Mouse (Mus musculus): ENCODE data around the gene Txnip. TPM values are rescaled to one million over a fixed set of nuclear protein-coding genes. Genes with fewer than 3 reads are reported as not detected.
A peak's percentile ranks its signal among the peaks of the same experiment; 100 is the strongest.

Txnip gene
- polyA plus RNA-seq, 1 experiment from 2014 or later: 53.0 TPM

DNA sequence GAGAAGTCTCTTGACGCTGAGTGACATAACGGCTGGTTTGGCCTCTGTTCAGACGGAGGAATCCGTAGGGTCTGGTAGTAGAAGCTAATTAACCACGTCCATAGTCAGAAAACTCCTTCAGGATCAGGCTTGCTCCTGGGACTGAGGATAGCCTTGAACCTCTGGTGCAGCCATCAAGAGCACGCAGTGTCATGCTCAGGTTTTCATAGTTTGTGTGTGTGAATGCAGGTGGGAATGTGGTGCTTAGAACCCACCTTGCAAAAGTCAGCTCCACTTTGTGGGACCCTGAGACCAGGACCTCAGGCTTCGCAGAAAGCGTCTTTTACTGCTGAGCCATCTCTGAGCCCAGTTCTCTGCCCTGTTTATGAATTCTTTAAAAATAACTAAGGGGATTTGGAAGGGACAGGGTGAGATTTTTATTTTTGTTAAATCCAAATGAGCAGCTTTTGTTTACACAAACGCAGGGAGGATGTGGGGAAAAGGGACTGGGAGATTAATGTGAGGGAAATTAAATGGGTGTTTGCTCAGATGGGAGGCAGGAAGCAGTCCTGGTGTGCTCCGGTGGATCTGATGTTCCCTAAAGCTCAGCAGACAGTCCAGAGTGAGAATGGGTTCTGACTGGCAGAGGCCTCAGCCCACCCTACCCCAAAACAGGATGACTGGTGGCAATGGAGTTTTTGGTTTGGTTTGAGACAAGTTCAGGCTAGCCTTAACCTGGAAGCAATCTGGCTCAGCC lies 4.4 kb downstream of the Txnip start:
- ATAC-seq (ENCODE audit: low FRiP score, low read depth): no peak
- Histone ChIP-seq H3K9ac (no peak overlapping the region), H3K4me3 (no peak overlapping the region), H3K4me1 (replicated peaks) (peaks cover 39% of the 10 kb centered on the region), H3K27ac (replicated peaks) (peak overlapping the region; percentile 38; the same call in 1 of the 2 replicates), H3K4me2 (0 out of 2 replicates have a peak overlapping the region, but pooled peaks have one; percentile 14), H3K36me3 (peaks cover 12% of the 10 kb centered on the region; the same call in 1 of the 2 replicates), H3K9me3 (no peaks in the 10 kb centered on the region), H3K27me3 (no peaks in the 10 kb centered on the region)
- WGBS: 51% methylated on average over 10 of the region's 10 CpGs

DNA sequence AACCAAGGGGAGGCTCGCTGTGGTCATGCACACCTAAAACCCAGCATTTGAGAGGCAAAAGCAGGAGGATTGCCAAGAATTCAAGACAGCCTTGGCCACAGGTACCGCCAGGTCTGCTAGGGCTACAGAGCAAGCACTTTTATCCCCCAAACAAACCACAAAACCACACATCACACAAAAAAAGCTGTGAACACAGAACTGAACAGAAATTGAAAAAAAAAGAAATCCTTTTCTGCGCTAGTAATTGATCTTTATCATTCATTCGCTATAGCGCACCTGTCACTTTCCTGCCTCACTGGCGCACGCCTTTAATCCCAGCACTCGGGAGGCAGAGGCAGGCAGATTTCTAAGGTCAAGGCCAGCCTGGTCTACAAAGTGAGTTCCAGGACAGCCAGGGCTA lies 5.5 kb downstream of the Txnip start:
- 94% methylated on average over 8 of the region's 8 CpGs for WGBS
- H3K27me3 ChIP-seq: no peaks in the 10 kb centered on the region
- peaks cover 12% of the 10 kb centered on the region; the same call in 1 of the 2 replicates for H3K36me3 ChIP-seq
- H3K4me2 ChIP-seq: no peak overlapping the region
- peaks cover 35% of the 10 kb centered on the region for H3K4me1 ChIP-seq (replicated peaks)
- H3K9ac ChIP-seq: no peak overlapping the region
- H3K4me3 ChIP-seq: no peak overlapping the region
- no peak for ATAC-seq (ENCODE audit: low FRiP score, low read depth)
- no peak overlapping the region for H3K27ac ChIP-seq (replicated peaks)
- H3K9me3 ChIP-seq: no peaks in the 10 kb centered on the region

DNA sequence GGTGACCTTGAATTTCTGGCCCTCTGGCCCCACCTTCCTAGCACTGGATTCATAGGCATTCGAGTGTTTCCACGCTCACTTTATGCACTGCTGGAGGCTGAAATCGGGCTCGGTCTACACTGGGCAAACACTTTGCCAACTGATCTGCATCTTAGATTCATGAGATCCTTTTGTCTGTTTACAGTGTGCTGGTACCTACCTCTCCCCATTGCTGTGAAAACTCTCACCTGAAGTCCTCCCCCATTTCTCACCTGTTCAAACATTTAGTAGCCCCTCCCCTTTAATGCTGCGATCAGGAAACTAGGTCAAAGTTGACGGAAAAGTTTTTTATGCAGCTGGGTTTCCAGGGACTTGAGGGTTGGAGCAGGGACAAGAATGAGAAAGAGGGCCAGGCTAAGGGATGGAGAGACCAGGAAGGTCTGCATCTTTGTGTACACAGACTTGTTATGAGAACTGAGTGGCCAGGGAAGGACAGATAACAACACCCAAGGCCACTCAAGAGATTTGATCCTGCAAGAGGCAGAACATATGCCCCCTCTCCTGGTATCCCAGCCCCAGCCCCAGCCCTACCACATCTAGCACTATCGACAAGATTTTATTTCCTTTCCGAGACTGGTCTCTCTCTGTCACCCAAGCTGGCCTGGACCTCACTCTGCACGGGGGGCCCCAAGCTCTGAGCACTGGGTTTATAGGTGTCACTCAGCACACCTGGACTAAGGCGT lies 6.3 kb downstream of the Txnip start:
- no peak overlapping the region for H3K4me2 ChIP-seq
- no peaks in the 10 kb centered on the region for H3K9me3 ChIP-seq
- ATAC-seq (ENCODE audit: low FRiP score, low read depth): peak; percentile 42; the same call in 1 of the 2 replicates
- no peak overlapping the region for H3K9ac ChIP-seq
- H3K27me3 ChIP-seq: no peaks in the 10 kb centered on the region
- peak overlapping the region; percentile 2; the same call in 1 of the 2 replicates for H3K27ac ChIP-seq (replicated peaks)
- 71% methylated on average over 10 of the region's 10 CpGs for WGBS
- H3K4me1 ChIP-seq (replicated peaks): peaks cover 29% of the 10 kb centered on the region
- no peak overlapping the region for H3K4me3 ChIP-seq
- H3K36me3 ChIP-seq: peaks cover 12% of the 10 kb centered on the region; the same call in 1 of the 2 replicates

DNA sequence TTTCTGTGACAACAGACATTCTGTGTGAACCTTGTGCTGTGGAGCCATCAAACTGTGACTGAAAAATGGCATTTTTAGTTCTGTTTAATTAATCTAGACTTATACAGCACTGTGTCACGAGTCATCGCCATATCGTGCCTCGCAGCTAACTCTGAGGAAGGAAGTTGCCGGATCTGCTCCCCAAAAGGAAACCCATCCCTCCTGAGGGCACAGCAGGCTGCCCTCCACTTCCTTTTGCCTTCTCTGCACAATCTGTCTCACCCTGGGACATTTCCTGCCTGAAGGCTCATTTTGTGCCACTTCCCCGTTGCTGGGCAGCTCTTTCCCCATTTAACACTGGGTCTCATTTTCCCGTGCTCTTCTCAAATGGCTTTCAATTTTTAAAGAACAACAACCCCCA lies 6.9 kb downstream of the Txnip start:
- no peak overlapping the region for H3K9ac ChIP-seq
- H3K27me3 ChIP-seq: no peaks in the 10 kb centered on the region
- H3K4me2 ChIP-seq: no peak overlapping the region
- WGBS: 65% methylated on average over 7 of the region's 7 CpGs
- H3K36me3 ChIP-seq: peaks cover 12% of the 10 kb centered on the region; the same call in 1 of the 2 replicates
- ATAC-seq (ENCODE audit: low FRiP score, low read depth): no peak
- H3K4me1 ChIP-seq (replicated peaks): peaks cover 23% of the 10 kb centered on the region
- no peak overlapping the region for H3K4me3 ChIP-seq
- H3K9me3 ChIP-seq: no peaks in the 10 kb centered on the region
- peak overlapping the region; percentile 2; the same call in 1 of the 2 replicates for H3K27ac ChIP-seq (replicated peaks)

DNA sequence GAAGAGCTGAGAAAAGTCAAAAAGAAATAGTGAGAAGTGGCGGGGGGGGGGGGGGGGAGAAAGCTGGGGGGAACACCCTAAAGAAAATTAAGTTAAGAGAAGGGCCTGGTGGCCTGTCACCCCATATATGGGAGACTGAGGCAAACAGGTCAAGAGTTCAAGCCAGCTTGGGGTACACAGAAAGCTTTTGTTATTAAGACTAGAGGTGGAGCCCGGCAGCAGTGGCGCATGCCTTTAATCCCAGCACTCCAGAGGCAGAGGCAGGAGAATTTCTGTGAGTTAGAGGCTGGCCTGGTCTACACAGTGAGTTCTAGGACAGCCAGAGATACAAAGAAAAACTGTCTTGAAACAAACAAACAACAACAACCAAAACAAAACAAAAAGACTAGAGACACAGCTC lies 7.3 kb downstream of the Txnip start:
- peaks cover 11% of the 10 kb centered on the region; the same call in 1 of the 2 replicates for H3K36me3 ChIP-seq
- H3K4me2 ChIP-seq: no peak overlapping the region
- ATAC-seq (ENCODE audit: low FRiP score, low read depth): no peak
- no peaks in the 10 kb centered on the region for H3K27me3 ChIP-seq
- peaks cover 18% of the 10 kb centered on the region for H3K4me1 ChIP-seq (replicated peaks)
- no peak overlapping the region for H3K4me3 ChIP-seq
- H3K27ac ChIP-seq (replicated peaks): no peak overlapping the region
- WGBS: 92% methylated on average over 2 of the region's 3 CpGs
- H3K9ac ChIP-seq: no peak overlapping the region
- H3K9me3 ChIP-seq: no peaks in the 10 kb centered on the region

DNA sequence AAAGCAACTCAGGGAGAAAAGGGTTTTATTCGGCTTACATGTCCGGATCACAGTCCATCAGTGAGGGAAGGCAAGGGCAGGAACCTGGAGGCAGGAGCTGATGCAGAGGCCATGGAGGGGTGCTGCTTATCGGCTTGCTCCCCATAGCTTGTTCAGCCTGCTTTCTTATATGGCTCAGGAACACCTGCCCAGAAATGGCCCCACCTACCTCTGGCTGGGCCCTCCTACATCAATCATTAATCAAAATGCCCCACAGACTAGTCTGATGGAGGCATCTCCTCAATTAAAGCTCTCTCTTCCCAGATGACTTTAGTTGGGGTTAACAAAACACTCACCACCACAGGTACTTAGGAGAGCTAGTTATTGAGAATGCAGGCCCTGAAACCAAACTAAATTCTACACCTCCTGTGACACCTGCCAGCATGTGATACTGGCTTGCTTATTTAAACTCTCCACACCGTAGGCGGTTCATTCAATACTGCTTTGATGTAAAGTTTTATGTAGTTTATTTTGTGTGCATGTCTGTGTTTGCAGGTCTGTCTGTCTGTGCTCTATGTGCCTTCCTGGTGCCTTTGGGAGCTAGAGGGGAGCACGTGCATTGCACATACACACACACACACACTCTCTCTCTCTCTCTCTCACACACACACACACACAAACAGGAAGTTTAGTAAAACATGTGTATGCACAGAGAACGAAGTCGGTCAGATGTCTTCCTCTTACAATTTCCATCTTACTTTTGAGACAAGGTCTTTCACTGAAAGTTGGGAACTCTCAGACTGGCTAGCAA lies 9.1 kb downstream of the Txnip start:
- no peaks in the 10 kb centered on the region for H3K36me3 ChIP-seq
- H3K4me1 ChIP-seq (replicated peaks): 0 out of 2 replicates have a peak, but pooled peaks cover 3% of the 10 kb centered on the region
- 89% methylated on average over 8 of the region's 8 CpGs for WGBS
- no peaks in the 10 kb centered on the region for H3K27me3 ChIP-seq
- no peak for ATAC-seq (ENCODE audit: low FRiP score, low read depth)
- no peaks in the 10 kb centered on the region for H3K9me3 ChIP-seq
- no peak overlapping the region for H3K4me2 ChIP-seq
- no peak overlapping the region for H3K9ac ChIP-seq
- H3K27ac ChIP-seq (replicated peaks): no peak overlapping the region
- H3K4me3 ChIP-seq: no peak overlapping the region

DNA sequence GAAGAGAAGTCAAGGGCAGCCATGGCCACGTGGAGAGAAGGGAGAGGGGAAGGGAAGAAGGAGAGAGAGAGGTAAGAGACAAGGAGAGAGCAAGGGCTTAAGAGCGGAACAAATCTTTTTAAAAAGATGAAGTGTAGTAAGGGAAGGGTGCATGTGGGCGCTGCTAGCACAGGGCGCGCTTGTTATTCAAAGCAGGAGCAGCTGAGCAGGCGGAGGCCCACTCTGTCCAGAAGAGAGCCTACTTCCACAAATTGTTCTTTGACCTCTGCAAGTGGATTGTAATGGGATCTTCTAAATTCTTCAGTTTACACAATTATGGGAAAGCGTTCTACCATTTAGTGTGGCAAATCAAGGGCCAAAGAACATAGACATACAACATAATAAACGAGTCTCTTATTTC lies 10.8 kb downstream of the Txnip start:
- Histone ChIP-seq H3K36me3 (no peaks in the 10 kb centered on the region), H3K9me3 (no peaks in the 10 kb centered on the region), H3K27ac (replicated peaks) (no peak overlapping the region), H3K9ac (no peak overlapping the region), H3K27me3 (no peaks in the 10 kb centered on the region), H3K4me1 (replicated peaks) (no peaks in the 10 kb centered on the region), H3K4me3 (no peak overlapping the region), H3K4me2 (no peak overlapping the region)
- 70% methylated on average over 8 of the region's 8 CpGs for WGBS
- ATAC-seq (ENCODE audit: low FRiP score, low read depth): no peak

DNA sequence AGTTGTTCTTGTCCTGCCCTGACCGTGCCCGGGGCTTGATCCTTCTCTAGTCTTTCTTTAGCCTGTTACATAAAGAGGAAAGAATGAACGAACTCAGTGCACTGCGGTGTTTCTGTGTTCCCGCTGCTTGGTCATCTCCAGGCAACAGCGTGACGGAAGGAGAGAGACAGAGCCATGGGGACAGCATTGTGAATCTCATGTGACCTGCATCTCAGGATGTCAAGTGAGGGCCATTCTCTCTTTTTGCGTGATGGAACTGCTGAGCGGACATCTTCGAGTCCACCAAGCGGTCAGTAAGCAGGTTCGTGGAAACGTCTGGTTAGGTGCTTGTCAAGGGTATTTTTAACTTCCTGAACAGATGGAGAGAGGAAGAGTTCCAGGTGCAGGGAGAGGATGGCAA lies 11.7 kb downstream of the Txnip start:
- no peak for ATAC-seq (ENCODE audit: low FRiP score, low read depth)
- WGBS: 79% methylated on average over 13 of the region's 13 CpGs
- H3K36me3 ChIP-seq: no peaks in the 10 kb centered on the region
- no peak overlapping the region for H3K27ac ChIP-seq (replicated peaks)
- H3K9ac ChIP-seq: no peak overlapping the region
- H3K9me3 ChIP-seq: no peaks in the 10 kb centered on the region
- no peaks in the 10 kb centered on the region for H3K27me3 ChIP-seq
- H3K4me2 ChIP-seq: no peak overlapping the region
- H3K4me3 ChIP-seq: no peak overlapping the region
- no peaks in the 10 kb centered on the region for H3K4me1 ChIP-seq (replicated peaks)

DNA sequence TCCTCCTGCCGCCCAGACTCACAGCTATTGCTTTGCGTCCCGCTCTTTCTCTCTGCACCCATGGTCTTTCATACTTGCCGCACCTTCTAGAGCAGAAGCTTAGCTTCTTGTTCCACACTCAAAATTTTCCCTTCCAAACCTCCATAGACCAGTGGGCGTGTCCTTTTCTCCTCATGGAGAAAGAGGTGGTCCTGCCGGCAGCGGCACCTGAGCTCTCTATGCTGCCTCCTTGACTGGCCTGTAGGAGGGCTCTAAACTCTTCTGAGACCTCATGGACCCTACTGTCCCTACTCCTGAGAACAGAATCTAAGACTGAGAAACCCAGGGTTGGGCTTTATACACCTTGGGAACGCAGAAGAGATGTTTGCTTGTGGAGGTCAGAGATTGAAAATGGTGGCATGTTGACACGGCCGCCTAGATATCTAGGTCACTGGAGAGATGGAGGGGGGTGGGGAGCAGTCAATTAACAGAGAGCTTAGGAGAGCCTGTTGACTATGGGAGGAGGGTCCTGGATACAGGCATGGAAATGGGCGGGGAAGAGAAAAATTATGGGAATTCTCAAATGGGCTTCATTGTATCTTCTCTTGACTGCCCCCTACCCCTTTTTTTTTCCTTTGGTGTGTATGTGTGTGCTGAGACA lies 12.3 kb downstream of the Txnip start:
- 89% methylated on average over 11 of the region's 11 CpGs for WGBS

DNA sequence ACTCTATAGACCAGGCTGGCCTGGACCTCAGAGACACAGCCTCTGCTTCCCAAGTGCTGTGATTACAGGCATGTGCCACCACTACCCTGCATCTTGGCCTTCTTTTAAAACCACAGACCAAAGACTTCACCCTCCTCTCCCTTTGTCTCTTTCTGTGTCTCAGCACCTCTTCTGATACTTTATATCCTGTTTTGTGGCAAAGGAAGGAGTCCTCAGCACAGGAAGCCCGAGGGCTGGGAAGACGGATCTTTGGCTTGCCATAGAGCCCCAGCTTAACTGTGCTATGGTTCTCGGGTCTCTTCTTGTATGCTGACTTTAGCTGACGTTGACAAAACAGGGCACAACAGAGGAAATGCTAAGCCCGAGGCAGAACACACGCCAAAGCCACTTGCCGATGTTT lies 12.9 kb downstream of the Txnip start:
- 76% methylated on average over 7 of the region's 7 CpGs for WGBS
- H3K27ac ChIP-seq (replicated peaks): no peak overlapping the region
- no peaks in the 10 kb centered on the region for H3K36me3 ChIP-seq
- ATAC-seq (ENCODE audit: low FRiP score, low read depth): no peak
- H3K4me1 ChIP-seq (replicated peaks): no peaks in the 10 kb centered on the region
- H3K4me2 ChIP-seq: no peak overlapping the region
- H3K4me3 ChIP-seq: no peak overlapping the region
- H3K9me3 ChIP-seq: no peaks in the 10 kb centered on the region
- H3K27me3 ChIP-seq: no peaks in the 10 kb centered on the region
- no peak overlapping the region for H3K9ac ChIP-seq

More for the DNA sequence above, 12.3 kb downstream of the Txnip start:
- H3K4me3 ChIP-seq: no peak overlapping the region
- no peaks in the 10 kb centered on the region for H3K9me3 ChIP-seq
- no peak overlapping the region for H3K27ac ChIP-seq (replicated peaks)
- no peak overlapping the region for H3K9ac ChIP-seq
- H3K27me3 ChIP-seq: no peaks in the 10 kb centered on the region
- ATAC-seq (ENCODE audit: low FRiP score, low read depth): no peak
- no peaks in the 10 kb centered on the region for H3K36me3 ChIP-seq
- H3K4me1 ChIP-seq (replicated peaks): no peaks in the 10 kb centered on the region
- H3K4me2 ChIP-seq: no peak overlapping the region

DNA sequence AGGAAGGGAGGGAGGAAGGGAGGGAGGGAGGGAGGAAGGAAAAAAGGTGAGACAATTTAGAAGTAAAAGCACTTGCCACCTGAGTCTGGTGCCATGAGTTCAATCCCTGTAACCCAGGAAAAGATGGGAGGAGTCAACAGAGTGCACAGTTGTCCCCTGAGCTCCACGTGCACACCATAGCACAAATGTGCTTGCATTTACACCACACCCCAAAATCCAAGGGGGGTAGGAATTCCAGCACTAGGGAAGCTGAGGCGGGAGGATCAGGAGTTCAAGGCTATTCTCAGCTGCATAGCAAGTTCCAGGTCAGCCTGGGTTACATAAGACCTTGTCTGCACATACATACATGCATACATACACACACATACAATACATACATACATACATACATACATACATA lies 13.6 kb downstream of the Txnip start:
- Histone ChIP-seq H3K4me1 (replicated peaks) (peaks cover 3% of the 10 kb centered on the region), H3K27me3 (no peaks in the 10 kb centered on the region), H3K4me2 (no peak overlapping the region), H3K9ac (no peak overlapping the region), H3K4me3 (no peak overlapping the region), H3K36me3 (no peaks in the 10 kb centered on the region), H3K9me3 (no peaks in the 10 kb centered on the region), H3K27ac (replicated peaks) (no peak overlapping the region)
- WGBS: 80% methylated on average over 2 of the region's 2 CpGs
- ATAC-seq (ENCODE audit: low FRiP score, low read depth): no peak
